Mouse (Mus musculus) testis, adult 2 months (tissue): ENCODE data around the gene Rbl1.

ENCODE experiments used
- CTCF ChIP-seq: fragments of 200-500 bp; IDR thresholded peaks from 2 replicates; pipeline ENCODE4 v1.5.1; 2012; ENCODE audit warnings: low read depth, mild to moderate bottlenecking, inconsistent platforms, low read length, moderate library complexity; ENCODE audit not compliant: control insufficient read depth, insufficient read depth, insufficient replicate concordance
- POLR2A ChIP-seq: fragments of 200-500 bp; IDR thresholded peaks from 2 replicates; pipeline ENCODE4 v1.6.1; 2012; ENCODE audit warnings: low read depth, mild to moderate bottlenecking, inconsistent platforms, low read length, moderate library complexity; ENCODE audit not compliant: control insufficient read depth

DNA sequence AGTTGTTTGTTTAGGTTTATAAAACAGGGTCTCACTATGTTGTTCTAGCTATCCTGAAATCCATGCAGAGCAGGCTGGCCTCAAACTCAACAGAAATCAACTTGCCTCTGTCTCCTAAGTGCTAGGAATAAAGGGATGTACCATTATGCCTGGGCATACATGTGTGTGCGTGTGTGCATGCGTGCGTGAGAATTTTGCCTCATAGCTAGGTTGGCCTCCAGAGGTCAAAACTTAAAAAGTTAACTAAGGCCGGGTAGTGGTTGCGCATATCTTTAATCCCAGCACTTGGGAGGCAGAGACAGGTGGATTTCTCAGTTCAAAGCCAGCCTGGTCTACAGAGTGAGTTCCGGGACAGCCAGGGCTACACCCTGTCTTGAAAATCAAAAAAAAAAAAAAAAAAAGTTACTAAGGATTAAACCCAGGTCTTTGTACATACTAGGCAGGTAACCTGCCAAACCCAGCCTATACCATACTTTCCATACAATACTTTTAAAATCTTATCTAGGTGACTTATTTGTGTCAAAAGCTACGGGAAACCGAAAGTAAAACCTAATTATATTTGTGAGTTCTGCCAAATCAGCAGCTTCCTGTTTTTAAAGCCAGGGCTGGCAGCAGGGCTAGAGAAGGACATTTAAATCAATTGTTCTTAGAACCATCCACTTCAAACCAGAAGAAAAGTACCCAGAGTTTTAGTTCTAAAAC is 73.4 kb downstream of the Rbl1 start:
- TF ChIP-seq CTCF = no peak
- TF ChIP-seq POLR2A = no peak
